Mouse (Mus musculus) yolk sac, embryonic 10.5 days (tissue): ENCODE results near the gene Plekhb1.

Experiments used
- DNase-seq: peaks from one replicate; pipeline ENCODE4 v3.0.0-alpha.2; 2017; ENCODE audit warnings: low spot score

Plekhb1 gene

GRCm38 (mm10) chr7:100662231-100662630 lies at the start of gene Plekhb1:
Gene Plekhb1, minus strand, starts transcription at chr7:100662414.
- DNase-seq: no peak

- DNase-seq: no peak
These were observed 44.8 kb upstream of the Plekhb1 start for GRCm38 (mm10) chr7:100706883-100707480.

GRCm38 (mm10) chr7:100706143-100706841 lies 44.1 kb upstream of the Plekhb1 start, which contains the start of gene Fam168a:
Gene Fam168a, plus strand, starts transcription at chr7:100706635.
- peak; percentile 99 for DNase-seq

- DNase-seq: peak; percentile 58
These were observed 37.9 kb upstream of the Plekhb1 start for GRCm38 (mm10) chr7:100699771-100700770.

- no peak for DNase-seq
These were observed 31.0 kb upstream of the Plekhb1 start for GRCm38 (mm10) chr7:100693199-100693598.

GRCm38 (mm10) chr7:100688471-100688870 lies 26.3 kb upstream of the Plekhb1 start:
- no peak for DNase-seq

- DNase-seq: peak; percentile 60
These were observed 23.1 kb upstream of the Plekhb1 start for GRCm38 (mm10) chr7:100685061-100686030.

GRCm38 (mm10) chr7:100684538-100684937 lies 22.3 kb upstream of the Plekhb1 start:
- peak; percentile 46 for DNase-seq

GRCm38 (mm10) chr7:100684081-100684480 lies 21.9 kb upstream of the Plekhb1 start:
- no peak for DNase-seq

- no peak for DNase-seq
These were observed 21.0 kb upstream of the Plekhb1 start for GRCm38 (mm10) chr7:100683241-100683640.

- DNase-seq: no peak
These were observed 18.9 kb upstream of the Plekhb1 start for GRCm38 (mm10) chr7:100681132-100681531.

GRCm38 (mm10) chr7:100678948-100679880 lies 17.0 kb upstream of the Plekhb1 start:
- no peak for DNase-seq

GRCm38 (mm10) chr7:100678052-100678451 lies 15.8 kb upstream of the Plekhb1 start:
- no peak for DNase-seq

- no peak for DNase-seq
These were observed 12.7 kb upstream of the Plekhb1 start for GRCm38 (mm10) chr7:100674941-100675340.

GRCm38 (mm10) chr7:100673452-100673851 lies 11.2 kb upstream of the Plekhb1 start:
- no peak for DNase-seq

- no peak for DNase-seq
These were observed 8.4 kb upstream of the Plekhb1 start for GRCm38 (mm10) chr7:100670646-100671045.

- DNase-seq: no peak
These were observed 1.6 kb upstream of the Plekhb1 start for GRCm38 (mm10) chr7:100663729-100664304.

GRCm38 (mm10) chr7:100663190-100663589 lies 976 bp upstream of the Plekhb1 start:
- DNase-seq: peak; percentile 81

- no peak for DNase-seq
These were observed 950 bp downstream of the Plekhb1 start for GRCm38 (mm10) chr7:100661264-100661663.
